Mouse (Mus musculus) lung, adult 2 months (tissue): ENCODE measurements around the gene Dll1. TPM values are rescaled to one million over a fixed set of nuclear protein-coding genes. Genes with fewer than 3 reads are reported as not detected.

Source experiments
- DNase-seq: peaks from one replicate; pipeline ENCODE4 v3.0.0; 2022
- H3K4me1 ChIP-seq: fragments of 200-500 bp; 2 replicates; pipeline ENCODE4 v1.6.1; 2011; ENCODE audit warnings: low read length; ENCODE audit not compliant: control insufficient read depth, insufficient read depth
- H3K4me3 ChIP-seq: fragments of 200-500 bp; replicated peaks from 2 replicates; pipeline ENCODE3; 2011; ENCODE audit warnings: low read depth, mild to moderate bottlenecking, control low read depth, low read length; ENCODE audit errors: extremely low read depth
- CTCF ChIP-seq: fragments of 200-500 bp; IDR thresholded peaks from 2 replicates; pipeline ENCODE4 v1.5.1; 2011; ENCODE audit warnings: mild to moderate bottlenecking, low read length, control low read depth; ENCODE audit not compliant: insufficient read depth
- POLR2A ChIP-seq: fragments of 200-500 bp; IDR thresholded peaks from 2 replicates; pipeline ENCODE4 v1.6.1; 2011; ENCODE audit warnings: low read depth, mild to moderate bottlenecking, control low read depth, low read length, borderline replicate concordance; ENCODE audit errors: extremely low read depth
- WGBS: fragments of 180-500 bp; shearing (Covaris S2); methylation state at CpG from one replicate; pipeline ENCODE4 v1.1.7; 2018; 5-methylcytosine and 5-hydroxymethylcytosine counted together
- polyA plus RNA-seq: library from polyadenylated mRNA; depleted of rRNA; stranded (reverse); fragments of >200 nt; gene quantifications from 2 replicates; pipeline ENCODE4 v1.2.3, GENCODE M21; 2012

The Dll1 gene
- polyA plus RNA-seq, 1 experiment: 22.7 TPM

GRCm38 (mm10) chr17:15406576-15406975 lies 29.9 kb upstream of the Dll1 start:
- no peak overlapping the region for H3K4me3 ChIP-seq
- 72% methylated on average over 2 of the region's 2 CpGs for WGBS
- no peak for DNase-seq
- no peaks in the 10 kb centered on the region for H3K4me1 ChIP-seq
- TF ChIP-seq CTCF (no peak), POLR2A (no peak)

GRCm38 (mm10) chr17:15401716-15402115 lies 25.0 kb upstream of the Dll1 start:
- no peak for DNase-seq
- no peak for TF ChIP-seq POLR2A
- no peak for TF ChIP-seq CTCF
- Histone ChIP-seq H3K4me3 (no peak overlapping the region), H3K4me1 (no peaks in the 10 kb centered on the region)
- 96% methylated on average over 17 of the region's 17 CpGs for WGBS

- TF ChIP-seq CTCF: no peak
- TF ChIP-seq POLR2A: peak; percentile 94
- peak; percentile 79 for DNase-seq
- Histone ChIP-seq H3K4me3 (peak within 1 kb of the TSS; percentile 91), H3K4me1 (no peaks in the 10 kb centered on the region)
- WGBS: under 1% methylated on average over 31 of the region's 31 CpGs
These were observed 19.5 kb upstream of the Dll1 start, which contains the start of gene Fam120b for GRCm38 (mm10) chr17:15395997-15396675. Gene Fam120b (plus strand): TSS chr17:15396202.

GRCm38 (mm10) chr17:15389356-15389755 lies 12.7 kb upstream of the Dll1 start:
- Histone ChIP-seq H3K4me1 (no peaks in the 10 kb centered on the region), H3K4me3 (no peak overlapping the region)
- no peak for DNase-seq
- 76% methylated on average over 8 of the region's 8 CpGs for WGBS
- TF ChIP-seq POLR2A: no peak
- TF ChIP-seq CTCF: no peak

- DNase-seq: no peak
- 76% methylated on average over 4 of the region's 4 CpGs for WGBS
- Histone ChIP-seq H3K4me3 (no peak overlapping the region), H3K4me1 (no peaks in the 10 kb centered on the region)
- TF ChIP-seq CTCF (no peak), POLR2A (no peak)
These were observed 12.2 kb upstream of the Dll1 start for GRCm38 (mm10) chr17:15388892-15389291.

- no peaks in the 10 kb centered on the region; the same call in 1 of the 2 replicates for H3K4me1 ChIP-seq
- WGBS: 93% methylated on average over 5 of the region's 5 CpGs
- TF ChIP-seq POLR2A (no peak), CTCF (no peak)
- H3K4me3 ChIP-seq: no peak overlapping the region
- DNase-seq: no peak
These were observed 6.7 kb upstream of the Dll1 start for GRCm38 (mm10) chr17:15383360-15383759.

- H3K4me3 ChIP-seq: no peak overlapping the region
- WGBS: 48% methylated on average over 7 of the region's 7 CpGs
- no peak for TF ChIP-seq CTCF
- peaks cover 4% of the 10 kb centered on the region; the same call in 1 of the 2 replicates for H3K4me1 ChIP-seq
- no peak for DNase-seq
These were observed 5.4 kb upstream of the Dll1 start for GRCm38 (mm10) chr17:15381869-15382660.

- DNase-seq: no peak
- 46% methylated on average over 22 of the region's 22 CpGs for WGBS
- no peak overlapping the region for H3K4me3 ChIP-seq
These were observed 4.6 kb upstream of the Dll1 start for GRCm38 (mm10) chr17:15381092-15381860.

GRCm38 (mm10) chr17:15380641-15381051 lies 4.0 kb upstream of the Dll1 start:
- Histone ChIP-seq H3K4me1 (peaks cover 4% of the 10 kb centered on the region; the same call in 1 of the 2 replicates), H3K4me3 (peak overlapping the region; percentile 26)
- WGBS: 2% methylated on average over 27 of the region's 27 CpGs
- DNase-seq: peak; percentile 37
- TF ChIP-seq POLR2A (no peak), CTCF (no peak)

More at GRCm38 (mm10) chr17:15381092-15381860, 4.6 kb upstream of the Dll1 start:
- H3K4me1 ChIP-seq: peaks cover 4% of the 10 kb centered on the region; the same call in 1 of the 2 replicates
- no peak for TF ChIP-seq POLR2A
- TF ChIP-seq CTCF: no peak
